Mouse (Mus musculus) testis, adult 2 months (tissue): ENCODE measurements around the gene Zc3h6.
"Not testable (repeated sequence)": the region's sequence is repeated elsewhere in the genome, so short reads cannot be mapped to it uniquely, and the experiment has no call there.

ENCODE experiments used
- CTCF ChIP-seq: fragments of 200-500 bp; IDR thresholded peaks from 2 replicates; pipeline ENCODE4 v1.5.1; 2012; ENCODE audit warnings: low read depth, mild to moderate bottlenecking, inconsistent platforms, low read length, moderate library complexity; ENCODE audit not compliant: control insufficient read depth, insufficient read depth, insufficient replicate concordance
- POLR2A ChIP-seq: fragments of 200-500 bp; IDR thresholded peaks from 2 replicates; pipeline ENCODE4 v1.6.1; 2012; ENCODE audit warnings: low read depth, mild to moderate bottlenecking, inconsistent platforms, low read length, moderate library complexity; ENCODE audit not compliant: control insufficient read depth

DNA sequence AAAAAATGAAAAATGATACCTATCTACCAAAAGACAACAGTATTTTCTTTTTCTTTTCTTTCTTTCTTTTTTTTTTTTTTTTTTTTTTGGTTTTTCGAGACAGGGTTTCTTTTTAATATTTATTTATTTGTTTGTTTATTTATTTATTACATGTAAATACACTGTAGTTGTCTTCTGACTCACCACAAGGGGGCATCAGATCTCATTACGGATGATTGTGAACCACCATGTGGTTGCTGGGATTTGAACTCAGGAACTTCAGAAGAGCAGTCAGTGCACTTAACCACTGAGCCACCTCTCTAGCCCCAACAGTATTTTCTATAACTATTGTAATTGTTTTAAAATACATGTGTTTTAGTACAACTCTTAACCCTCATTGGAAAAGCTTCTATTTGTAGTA lies 41.7 kb downstream of the Zc3h6 start:
- not testable (repeated sequence) for TF ChIP-seq CTCF, POLR2A
